Mouse (Mus musculus): ENCODE data around the gene R3hdml.

The R3hdml gene

GRCm38 (mm10) chr2:163480191-163480825 is 11.8 kb upstream of the R3hdml start:
- no peak for DNase-seq

GRCm38 (mm10) chr2:163481539-163482029 is 10.5 kb upstream of the R3hdml start:
- DNase-seq, result no peak

- DNase-seq, result no peak
Observed at GRCm38 (mm10) chr2:163487360-163487759, 4.8 kb upstream of the R3hdml start.

GRCm38 (mm10) chr2:163489725-163490291 is 2.3 kb upstream of the R3hdml start:
- DNase-seq, result no peak

- DNase-seq, result no peak
Observed at GRCm38 (mm10) chr2:163490656-163491055, 1.5 kb upstream of the R3hdml start.

- no peak for DNase-seq
Observed at GRCm38 (mm10) chr2:163491351-163491750, 767 bp upstream of the R3hdml start.

- DNase-seq, result no peak
Observed at GRCm38 (mm10) chr2:163493031-163493430, 913 bp downstream of the R3hdml start.

- DNase-seq, result no peak
Observed at GRCm38 (mm10) chr2:163493976-163494375, 1.9 kb downstream of the R3hdml start.

GRCm38 (mm10) chr2:163494456-163494855 is 2.3 kb downstream of the R3hdml start:
- DNase-seq, result no peak

- no peak for DNase-seq
Observed at GRCm38 (mm10) chr2:163502219-163502618, 10.1 kb downstream of the R3hdml start.

- no peak for DNase-seq
Observed at GRCm38 (mm10) chr2:163503191-163503590, 11.1 kb downstream of the R3hdml start.

GRCm38 (mm10) chr2:163506300-163507004 is 14.3 kb downstream of the R3hdml start, which contains the start of gene Hnf4a:
Gene Hnf4a, plus strand, starts transcription at chr2:163506808.
- no peak for DNase-seq

GRCm38 (mm10) chr2:163525761-163526243 is 33.7 kb downstream of the R3hdml start:
- no peak for DNase-seq

GRCm38 (mm10) chr2:163527497-163527896 is 35.4 kb downstream of the R3hdml start:
- DNase-seq, result no peak

- DNase-seq, result no peak
Observed at GRCm38 (mm10) chr2:163530418-163530817, 38.3 kb downstream of the R3hdml start.

GRCm38 (mm10) chr2:163531917-163532316 is 39.8 kb downstream of the R3hdml start:
- DNase-seq, result peak; percentile 22 to 46

GRCm38 (mm10) chr2:163533226-163533625 is 41.1 kb downstream of the R3hdml start:
- DNase-seq, result no peak

GRCm38 (mm10) chr2:163534958-163535524 is 42.9 kb downstream of the R3hdml start:
- peak; percentile 56 to 60 for DNase-seq

GRCm38 (mm10) chr2:163537443-163537842 is 45.3 kb downstream of the R3hdml start:
- no peak for DNase-seq

GRCm38 (mm10) chr2:163538410-163538809 is 46.3 kb downstream of the R3hdml start:
- no peak for DNase-seq

GRCm38 (mm10) chr2:163539321-163540040 is 47.4 kb downstream of the R3hdml start:
- DNase-seq, result no peak
